Mouse (Mus musculus): ENCODE results near the gene Stpg3. TPM values are rescaled to one million over a fixed set of nuclear protein-coding genes. Genes with fewer than 3 reads are reported as not detected.
A peak's percentile ranks its signal among the peaks of the same experiment; 100 is the strongest.

Stpg3 gene
- polyA plus RNA-seq, 3 experiments from 2014 or later: not detected

GRCm38 (mm10) chr2:25234551-25235220, 20.2 kb upstream of the Stpg3 start:
- ATAC-seq: no peak

GRCm38 (mm10) chr2:25234050-25234449, 19.6 kb upstream of the Stpg3 start, which contains the start of gene Slc34a3:
Slc34a3 (minus strand) TSS chr2:25234364.
- no peak for ATAC-seq

DNA sequence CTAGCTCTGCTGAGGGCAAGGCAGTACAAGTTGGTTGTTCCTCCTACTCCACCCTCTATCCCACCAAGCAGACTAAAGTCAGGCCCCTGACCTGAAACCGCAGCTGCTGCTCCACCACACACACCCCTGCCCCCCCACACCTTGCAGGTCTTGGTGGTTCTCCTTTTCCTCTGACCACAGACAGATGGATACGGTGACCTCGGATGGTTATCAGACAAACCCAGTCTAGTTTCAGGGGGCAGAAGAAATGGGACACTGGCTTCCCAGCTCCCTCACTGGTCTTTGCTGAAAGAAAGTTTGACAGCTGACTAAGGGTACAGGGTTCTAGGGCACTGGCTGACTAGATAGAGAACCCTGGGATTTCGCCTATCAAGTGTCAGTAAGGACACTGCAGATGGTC, 19.0 kb upstream of the Stpg3 start:
- no peak for ATAC-seq

DNA sequence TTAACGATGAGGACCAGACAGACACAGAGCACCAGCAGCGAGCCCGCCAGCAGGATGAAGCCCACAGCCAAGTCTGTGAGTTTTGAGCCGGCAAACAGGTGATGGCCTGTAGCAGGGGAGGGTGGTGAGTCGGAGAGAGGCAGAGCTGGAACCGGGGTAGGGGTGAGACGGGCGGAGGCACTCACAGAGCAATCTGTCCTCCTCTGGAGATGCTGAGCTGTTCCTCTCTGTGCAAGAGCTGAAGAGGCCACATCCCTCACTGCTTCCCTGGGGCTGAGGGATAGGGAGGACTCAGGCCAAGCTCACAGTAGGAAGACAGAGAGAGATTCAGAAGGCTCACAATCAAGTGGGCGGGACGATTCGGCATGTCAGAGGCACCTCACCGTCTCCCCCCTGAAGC, 16.6 kb upstream of the Stpg3 start:
- ATAC-seq: no peak

DNA sequence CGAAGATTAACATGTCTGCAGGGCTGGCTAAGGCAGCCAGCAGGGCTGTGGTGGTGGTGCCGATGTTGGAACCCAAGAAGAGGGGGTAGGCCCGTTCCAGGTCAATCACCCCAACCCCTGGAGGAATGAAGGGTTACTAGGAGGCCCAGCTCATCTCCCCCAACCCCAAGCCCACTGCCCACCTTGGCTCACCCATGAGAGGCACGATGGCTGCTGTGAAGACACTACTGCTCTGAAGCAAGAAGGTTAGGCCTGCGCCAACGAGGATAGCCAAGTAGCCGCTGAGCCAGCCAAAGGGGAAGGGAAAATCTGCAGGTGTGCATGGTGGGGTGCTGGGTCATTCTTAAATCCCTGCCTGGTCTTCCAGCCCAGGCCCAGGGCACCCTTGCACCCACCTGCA, 16.1 kb upstream of the Stpg3 start:
- no peak for ATAC-seq

- no peak for ATAC-seq
Measured at GRCm38 (mm10) chr2:25229582-25229981, 15.1 kb upstream of the Stpg3 start.

DNA sequence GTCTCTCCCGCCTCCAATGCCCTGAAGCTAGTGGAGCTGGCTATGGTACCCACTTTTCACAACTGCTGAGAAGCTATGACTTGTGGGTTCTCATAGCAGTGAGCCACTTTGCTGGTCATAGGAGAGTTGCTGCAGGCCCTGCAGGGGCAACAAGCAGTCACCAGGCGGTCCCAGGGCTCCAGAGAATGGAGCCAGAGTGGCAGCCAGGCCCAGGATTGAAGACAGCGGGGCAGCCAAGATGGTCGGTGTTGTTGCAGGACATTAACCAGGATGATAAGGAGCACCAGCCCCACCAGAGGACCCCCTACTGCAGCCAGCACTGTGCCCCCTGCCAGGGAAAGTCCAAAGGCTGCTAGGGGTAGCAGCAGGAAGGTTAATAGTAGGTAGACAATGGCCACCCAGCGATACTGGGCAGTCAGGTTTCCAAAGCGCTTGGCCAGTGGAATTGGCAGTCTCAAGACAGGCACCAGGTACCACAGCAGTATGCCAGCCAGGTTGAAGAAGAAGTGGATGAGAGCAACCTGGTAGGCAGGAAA, 14.6 kb upstream of the Stpg3 start:
- ATAC-seq: no peak

DNA sequence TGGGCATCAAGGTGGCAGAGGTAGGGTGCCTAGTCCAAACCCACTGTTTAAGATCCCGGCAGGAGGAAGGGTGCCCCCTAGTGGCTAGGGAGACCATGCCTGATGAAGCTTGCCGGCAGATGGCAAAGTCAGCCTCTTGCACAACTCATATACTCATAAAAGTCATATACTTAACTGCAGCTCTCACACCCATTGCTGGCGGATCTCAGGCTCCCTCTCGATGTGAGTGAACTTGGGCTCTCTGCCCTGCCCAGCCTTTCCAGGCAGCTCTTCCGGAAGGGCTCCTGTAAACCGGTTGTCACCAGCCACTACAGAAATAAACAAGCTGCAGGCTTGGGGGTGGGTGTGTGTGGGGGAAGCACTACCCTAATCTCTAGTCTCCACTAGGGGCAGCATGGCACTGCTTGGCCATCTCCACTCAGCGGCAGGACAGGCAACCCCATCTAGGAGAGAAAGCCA, 14.0 kb upstream of the Stpg3 start:
- ATAC-seq: peak; percentile 48

GRCm38 (mm10) chr2:25227406-25227805, 13.0 kb upstream of the Stpg3 start:
- no peak for ATAC-seq

- ATAC-seq: no peak
Measured at GRCm38 (mm10) chr2:25226864-25227263, 12.4 kb upstream of the Stpg3 start.

GRCm38 (mm10) chr2:25225811-25226379, 11.5 kb upstream of the Stpg3 start:
- ATAC-seq: no peak

- peak; percentile 90 for ATAC-seq
Measured at GRCm38 (mm10) chr2:25224766-25225752, 10.6 kb upstream of the Stpg3 start.

GRCm38 (mm10) chr2:25224492-25224765, 10.0 kb upstream of the Stpg3 start, which contains the start of gene Tubb4b:
Tubb4b (minus strand) TSS chr2:25224702.
- ATAC-seq: no peak

DNA sequence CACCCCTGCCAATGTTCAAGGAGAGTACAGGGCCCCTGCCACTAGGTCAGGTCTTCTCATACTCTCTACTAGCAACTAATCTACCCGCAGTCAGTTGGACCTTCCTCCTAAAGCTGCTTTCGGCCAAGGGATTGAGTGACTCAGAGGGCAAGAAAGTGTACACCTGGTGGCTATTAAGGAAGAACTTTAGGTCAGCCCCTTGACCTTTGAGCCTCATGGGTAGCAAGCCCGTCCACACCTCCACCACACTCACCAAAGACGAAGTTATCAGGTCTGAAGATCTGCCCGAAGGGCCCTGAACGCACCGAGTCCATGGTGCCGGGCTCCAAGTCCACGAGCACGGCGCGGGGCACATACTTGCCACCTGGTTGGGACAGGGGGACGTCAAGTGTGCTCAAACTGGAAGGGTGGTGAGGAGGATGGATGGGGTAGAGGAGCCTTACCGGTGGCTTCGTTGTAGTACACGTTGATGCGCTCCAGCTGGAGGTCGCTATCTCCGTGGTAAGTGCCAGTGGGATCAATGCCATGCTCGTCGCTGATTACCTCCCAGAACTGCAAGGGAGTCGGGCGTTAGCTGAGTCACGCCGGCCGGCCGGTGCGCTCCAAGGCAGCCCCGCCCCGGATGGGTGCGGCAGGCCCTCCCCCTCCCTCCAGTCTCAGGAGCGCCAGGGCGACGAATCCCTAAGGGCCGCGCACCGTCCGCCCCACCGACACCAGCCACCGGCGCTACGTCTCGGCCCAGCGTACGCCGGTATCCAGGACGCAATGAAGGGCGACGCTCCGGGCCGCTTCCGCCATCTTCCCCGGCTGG, 9.4 kb upstream of the Stpg3 start:
- peak; percentile 9 for ATAC-seq

GRCm38 (mm10) chr2:25221331-25221772, 6.9 kb upstream of the Stpg3 start:
- ATAC-seq: no peak

GRCm38 (mm10) chr2:25218445-25218844, 4.0 kb upstream of the Stpg3 start, which contains the start of gene Fam166a:
Fam166a (plus strand) TSS chr2:25218745.
- ATAC-seq: no peak

- no peak for ATAC-seq
Measured at GRCm38 (mm10) chr2:25217666-25218065, 3.2 kb upstream of the Stpg3 start.

- ATAC-seq: no peak
Measured at GRCm38 (mm10) chr2:25213266-25213865, 1.1 kb downstream of the Stpg3 start.

- ATAC-seq: peak; percentile 96
Measured at GRCm38 (mm10) chr2:25211121-25211670, 3.2 kb downstream of the Stpg3 start, which contains the start of gene Nelfb. Nelfb (minus strand) TSS chr2:25211489.

GRCm38 (mm10) chr2:25210686-25211085, 3.8 kb downstream of the Stpg3 start:
- peak; percentile 18 for ATAC-seq

- ATAC-seq: no peak
Measured at GRCm38 (mm10) chr2:25207593-25207992, 6.8 kb downstream of the Stpg3 start.
